ENCODE assay signal across 8 mouse cellular contexts in genomic region chr1:39721351-39721726, GRCm38 (mm10). TPM values are rescaled to one million over a fixed set of nuclear protein-coding genes. Genes with fewer than 3 reads are reported as not detected.
DNase-seq lines count a peak whose midpoint lies in the region; ATAC-seq and TF ChIP-seq lines count a peak whose summit lies in the region.

No protein-coding gene starts in this region.

- no peak overlapping the region for H3K27ac ChIP-seq in kidney, postnatal 0 days
- H3K27ac ChIP-seq in forebrain, embryonic 10.5 days = peak overlapping the region; percentile 91
- no peak overlapping the region for H3K27ac ChIP-seq in hindbrain, embryonic 15.5 days (replicated peaks)
- no peak overlapping the region for H3K27ac ChIP-seq in midbrain, embryonic 16.5 days (ENCODE audit: low read length)

- H3K4me2 ChIP-seq in kidney, postnatal 0 days (ENCODE audit: low read length) = peak overlapping the region; percentile 65
- H3K4me2 ChIP-seq in hindbrain, embryonic 15.5 days = peak overlapping the region; percentile 94
- peak overlapping the region; percentile 98 for H3K4me2 ChIP-seq in midbrain, embryonic 16.5 days (ENCODE audit: low read length)

- TF ChIP-seq CTCF in kidney, postnatal 0 days (IDR thresholded peaks at IDR 0.05; ENCODE audit: low read depth) = no peak

- H3K4me1 ChIP-seq in kidney, postnatal 0 days (replicated peaks; ENCODE audit: insufficient read depth, low read length) = peaks cover 16% of the 10 kb centered on the region
- H3K4me1 ChIP-seq in forebrain, embryonic 10.5 days = peaks cover 36% of the 10 kb centered on the region
- peaks cover 12% of the 10 kb centered on the region for H3K4me1 ChIP-seq in hindbrain, embryonic 15.5 days (replicated peaks)
- peaks cover 7% of the 10 kb centered on the region for H3K4me1 ChIP-seq in midbrain, embryonic 16.5 days (ENCODE audit: control insufficient read depth, insufficient read depth, low read length)

- peak overlapping the region; percentile 50; the same call in 1 of the 2 replicates for H3K9ac ChIP-seq in kidney, postnatal 0 days (ENCODE audit: low read depth, low read length)
- peak overlapping the region; percentile 51; the same call in 1 of the 2 replicates for H3K9ac ChIP-seq in hindbrain, embryonic 15.5 days
- peak overlapping the region; percentile 77; the same call in 1 of the 2 replicates for H3K9ac ChIP-seq in midbrain, embryonic 16.5 days (ENCODE audit: low read depth, low read length)

- WGBS in kidney, postnatal 0 days = 15% methylated on average over 9 of the region's 9 CpGs
- WGBS in forebrain, embryonic 10.5 days = 27% methylated on average over 9 of the region's 9 CpGs
- WGBS in hindbrain, embryonic 15.5 days = 21% methylated on average over 9 of the region's 9 CpGs
- WGBS in midbrain, embryonic 16.5 days = 16% methylated on average over 9 of the region's 9 CpGs

- H3K4me3 ChIP-seq in kidney, postnatal 0 days (replicated peaks; ENCODE audit: low read depth, low read length) = 0 out of 2 replicates have a peak overlapping the region, but pooled peaks have one; percentile 40
- peak overlapping the region; percentile 70 for H3K4me3 ChIP-seq in forebrain, embryonic 10.5 days
- peak overlapping the region; percentile 55 for H3K4me3 ChIP-seq in hindbrain, embryonic 15.5 days
- H3K4me3 ChIP-seq in midbrain, embryonic 16.5 days (ENCODE audit: low read depth, low read length) = peak overlapping the region; percentile 58

- no peaks in the 10 kb centered on the region for H3K27me3 ChIP-seq in kidney, postnatal 0 days (ENCODE audit: insufficient read depth, low read length)
- peaks cover 22% of the 10 kb centered on the region; the same call in 1 of the 2 replicates for H3K27me3 ChIP-seq in forebrain, embryonic 10.5 days (ENCODE audit: poor library complexity, severe bottlenecking)
- no peaks in the 10 kb centered on the region for H3K27me3 ChIP-seq in hindbrain, embryonic 15.5 days
- H3K27me3 ChIP-seq in midbrain, embryonic 16.5 days (ENCODE audit: control insufficient read depth, insufficient read depth, low read depth, low read length) = no peaks in the 10 kb centered on the region

- no peaks in the 10 kb centered on the region for H3K9me3 ChIP-seq in kidney, postnatal 0 days (replicated peaks; ENCODE audit: low read length)
- no peaks in the 10 kb centered on the region for H3K9me3 ChIP-seq in forebrain, embryonic 10.5 days
- H3K9me3 ChIP-seq in hindbrain, embryonic 15.5 days = no peaks in the 10 kb centered on the region
- H3K9me3 ChIP-seq in midbrain, embryonic 16.5 days (replicated peaks; ENCODE audit: control insufficient read depth, low read length, poor library complexity, severe bottlenecking) = no peaks in the 10 kb centered on the region

- ATAC-seq in kidney, postnatal 0 days (replicated peaks; ENCODE audit: low FRiP score, low read depth) = 0 out of 2 replicates have a peak, but pooled peaks have one; percentile 10
- ATAC-seq in hindbrain, embryonic 15.5 days (ENCODE audit: low FRiP score, low read depth) = 0 out of 2 replicates have a peak, but pooled peaks have one; percentile 27
- ATAC-seq in midbrain, embryonic 16.5 days = peak; percentile 48

- no peaks in the 10 kb centered on the region for H3K36me3 ChIP-seq in kidney, postnatal 0 days (ENCODE audit: insufficient read depth, low read length)
- no peaks in the 10 kb centered on the region for H3K36me3 ChIP-seq in forebrain, embryonic 10.5 days (replicated peaks)
- no peaks in the 10 kb centered on the region for H3K36me3 ChIP-seq in hindbrain, embryonic 15.5 days
- no peaks in the 10 kb centered on the region for H3K36me3 ChIP-seq in midbrain, embryonic 16.5 days (ENCODE audit: control insufficient read depth, insufficient read depth, low read length)

- no peak for DNase-seq in kidney, postnatal 0 days (ENCODE audit: low spot score)
- DNase-seq in kidney, adult 9 months = no peak
- DNase-seq in forebrain, embryonic 10.5 days (ENCODE audit: extremely low spot score, low spot score) = no peak
- DNase-seq in spleen, postnatal 4 days (ENCODE audit: low spot score in 2 of 2) = no peak
- no peak for DNase-seq in urinary bladder, postnatal 14 days (ENCODE audit: low spot score)
- no peak for DNase-seq in spleen, postnatal 10 days (ENCODE audit: low spot score in 2 of 2)

RNA-seq across cellular contexts. Expression of gene Rfx8, which starts 0.5 kb away (rescaled TPM):
- 0.22 and 0.29 TPM in 2 replicates for polyA plus RNA-seq in kidney, postnatal 0 days (2015; fragmentation: Nextera tagmentation; extraction: Ambion mirVana)
- 0.22 and 0.34 TPM in 2 replicates for polyA plus RNA-seq in forebrain, embryonic 10.5 days (2016; fragmentation: Nextera tagmentation; extraction: Ambion mirVana)
- polyA plus RNA-seq in hindbrain, embryonic 15.5 days (2015; fragmentation: Nextera tagmentation; extraction: Ambion mirVana) = 0.13 and 0.35 TPM in 2 replicates
- polyA plus RNA-seq in midbrain, embryonic 16.5 days (2015; fragmentation: Nextera tagmentation; extraction: Ambion mirVana) = 0.15 and 0.40 TPM in 2 replicates
